Mouse (Mus musculus) cerebellum, adult 2 months (tissue): Measurements from ENCODE around the gene Cdc25b.

ENCODE experiments used
- CTCF ChIP-seq: fragments of 200-500 bp; IDR thresholded peaks from 2 replicates; pipeline ENCODE4 v1.5.1; 2011; ENCODE audit warnings: low read depth, mild to moderate bottlenecking, control low read depth, low read length, moderate library complexity, borderline replicate concordance; ENCODE audit not compliant: insufficient read depth
- POLR2A ChIP-seq: fragments of 200-500 bp; IDR thresholded peaks from 2 replicates; pipeline ENCODE4 v1.6.1; 2011; ENCODE audit warnings: low read length, control low read depth, borderline replicate concordance; ENCODE audit not compliant: insufficient read depth

DNA sequence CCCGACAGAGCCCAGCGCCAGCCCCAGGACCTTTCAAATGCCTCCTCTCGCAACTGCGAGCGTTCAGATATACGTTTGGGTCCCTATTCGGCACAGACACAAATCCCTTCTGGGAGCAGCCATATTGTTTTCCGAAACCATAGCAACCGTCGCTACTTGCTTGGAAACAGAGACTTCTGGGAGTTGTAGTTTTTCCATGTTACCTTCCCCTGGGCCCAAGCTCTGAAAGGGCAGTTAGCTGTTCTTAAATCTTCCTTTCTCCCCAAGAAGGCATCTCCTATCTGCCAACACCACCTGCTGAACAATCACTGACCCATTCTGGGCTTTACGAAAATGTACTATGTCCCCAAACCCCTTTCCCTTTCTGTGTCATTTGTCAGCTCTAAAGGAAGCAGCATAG lies 12.0 kb upstream of the Cdc25b start:
- TF ChIP-seq POLR2A (no peak), CTCF (no peak)
